Mouse (Mus musculus) lung, postnatal 0 days (tissue): ENCODE measurements around the gene Trak1. TPM values are rescaled to one million over a fixed set of nuclear protein-coding genes. Genes with fewer than 3 reads are reported as not detected.

Source experiments
- ATAC-seq: fragments of 200-750 bp; cut with Nextera tagmentation; 2 replicates; pipeline ENCODE4 v1.8.0; 2017; ENCODE audit warnings: moderate library complexity
- DNase-seq: peaks from one replicate; pipeline ENCODE4 v3.0.0-alpha.2; 2016; ENCODE audit warnings: low spot score
- H3K27ac ChIP-seq: fragments of 300-500 bp; sonication (generic); 2 replicates; pipeline ENCODE4 v1.5.1; 2014; ENCODE audit warnings: antibody characterized with exemption, mild to moderate bottlenecking, low read length, mixed read lengths
- H3K27me3 ChIP-seq: fragments of 300-500 bp; sonication (generic); replicated peaks from 2 replicates; pipeline ENCODE4 v1.6.1; 2014; ENCODE audit warnings: low read length, mixed read lengths; ENCODE audit not compliant: insufficient read depth
- H3K36me3 ChIP-seq: fragments of 300-500 bp; sonication (generic); 2 replicates; pipeline ENCODE4 v1.6.1; 2014; ENCODE audit warnings: low read length, mixed read lengths; ENCODE audit not compliant: insufficient read depth
- H3K4me1 ChIP-seq: fragments of 300-500 bp; sonication (generic); 2 replicates; pipeline ENCODE4 v1.6.1; 2014; ENCODE audit warnings: antibody characterized with exemption, low read depth, low read length, mixed read lengths; ENCODE audit not compliant: insufficient read depth
- H3K4me2 ChIP-seq: fragments of 300-500 bp; sonication (generic); replicated peaks from 2 replicates; pipeline ENCODE4 v1.6.1; 2014; ENCODE audit warnings: low read depth, mild to moderate bottlenecking, low read length, moderate library complexity, mixed read lengths
- H3K4me3 ChIP-seq: fragments of 300-500 bp; sonication (generic); 2 replicates; pipeline ENCODE4 v1.5.1; 2014; ENCODE audit warnings: low read depth, low read length
- H3K9ac ChIP-seq: fragments of 300-500 bp; sonication (generic); replicated peaks from 2 replicates; pipeline ENCODE4 v1.6.1; 2014; ENCODE audit warnings: low read depth, mild to moderate bottlenecking
- H3K9me3 ChIP-seq: fragments of 300-500 bp; sonication (generic); 2 replicates; pipeline ENCODE4 v1.6.1; 2016; ENCODE audit warnings: low read length, mixed read lengths
- CTCF ChIP-seq: IDR thresholded peaks from 2 replicates; pipeline ENCODE4 v1.5.1; 2016; ENCODE audit warnings: antibody characterized with exemption, mild to moderate bottlenecking
- EP300 ChIP-seq: IDR thresholded peaks from 2 replicates; pipeline ENCODE4 v1.6.1; 2016; ENCODE audit warnings: antibody characterized with exemption, mild to moderate bottlenecking, control low read depth
- WGBS: fragments of 180-500 bp; shearing (Covaris S2); extraction: QIAGEN DNeasy Blood & Tissue Kit; methylation state at CpG from one replicate; pipeline ENCODE4 v1.1.7; 2014; 5-methylcytosine and 5-hydroxymethylcytosine counted together
- polyA plus RNA-seq: library from polyadenylated mRNA; unstranded; fragments of >200 nt; fragmentation: Nextera tagmentation; extraction: Ambion mirVana; gene quantifications from 2 replicates; pipeline ENCODE4 v1.2.1, GENCODE M21; 2015

Trak1 gene
- polyA plus RNA-seq, 1 experiment from 2014 or later = 28.6 TPM

- no peak overlapping the region for H3K27ac ChIP-seq
- no peak overlapping the region for H3K4me3 ChIP-seq
- no peak overlapping the region for H3K4me2 ChIP-seq
- no peak for DNase-seq
- no peak for ATAC-seq
- WGBS = 49% methylated on average over 12 of the region's 12 CpGs
- no peaks in the 10 kb centered on the region for H3K27me3 ChIP-seq
- H3K9ac ChIP-seq = no peak overlapping the region
- no peak for TF ChIP-seq EP300
- no peak for TF ChIP-seq CTCF
- H3K36me3 ChIP-seq = 0 out of 2 replicates have a peak, but pooled peaks cover 3% of the 10 kb centered on the region
- H3K4me1 ChIP-seq = peaks cover 16% of the 10 kb centered on the region; the same call in 1 of the 2 replicates
- H3K9me3 ChIP-seq = no peaks in the 10 kb centered on the region
These were observed 69.6 kb downstream of the Trak1 start for GRCm38 (mm10) chr9:121366864-121367245.

- Histone ChIP-seq H3K9me3 (no peaks in the 10 kb centered on the region), H3K4me1 (peaks cover 19% of the 10 kb centered on the region; the same call in 1 of the 2 replicates), H3K4me3 (no peak overlapping the region), H3K36me3 (no peaks in the 10 kb centered on the region), H3K9ac (no peak overlapping the region), H3K27me3 (no peaks in the 10 kb centered on the region), H3K4me2 (no peak overlapping the region), H3K27ac (0 out of 2 replicates have a peak overlapping the region, but pooled peaks have one; percentile 5)
- no peak for ATAC-seq
- 77% methylated on average over 6 of the region's 6 CpGs for WGBS
- no peak for TF ChIP-seq EP300
- TF ChIP-seq CTCF = no peak
- DNase-seq = no peak
These were observed 72.3 kb downstream of the Trak1 start for GRCm38 (mm10) chr9:121369573-121369972.

GRCm38 (mm10) chr9:121371346-121371891, 74.1 kb downstream of the Trak1 start:
- Histone ChIP-seq H3K9me3 (no peaks in the 10 kb centered on the region), H3K4me2 (peak overlapping the region; percentile 51), H3K4me3 (peak overlapping the region; percentile 24; the same call in 1 of the 2 replicates), H3K9ac (peak overlapping the region; percentile 1; the same call in 1 of the 2 replicates), H3K27ac (peak overlapping the region; percentile 80), H3K36me3 (no peaks in the 10 kb centered on the region), H3K27me3 (no peaks in the 10 kb centered on the region), H3K4me1 (peaks cover 19% of the 10 kb centered on the region; the same call in 1 of the 2 replicates)
- peak; percentile 97 for ATAC-seq
- 2% methylated on average over 13 of the region's 18 CpGs for WGBS
- DNase-seq = peak; percentile 98
- TF ChIP-seq EP300 (peak; percentile 81), CTCF (no peak)

- Histone ChIP-seq H3K4me2 (peak overlapping the region; percentile 51), H3K4me1 (peaks cover 19% of the 10 kb centered on the region; the same call in 1 of the 2 replicates), H3K27me3 (no peaks in the 10 kb centered on the region), H3K4me3 (peak overlapping the region; percentile 24; the same call in 1 of the 2 replicates), H3K36me3 (no peaks in the 10 kb centered on the region), H3K27ac (peak overlapping the region; percentile 80), H3K9me3 (no peaks in the 10 kb centered on the region), H3K9ac (no peak overlapping the region)
- 9% methylated on average over 11 of the region's 13 CpGs for WGBS
- ATAC-seq (peak; percentile 66), DNase-seq (no peak)
- no peak for TF ChIP-seq CTCF
- TF ChIP-seq EP300 = no peak; the same call in none of the 2 replicates
These were observed 74.8 kb downstream of the Trak1 start for GRCm38 (mm10) chr9:121371946-121372646.

- TF ChIP-seq EP300 = no peak
- TF ChIP-seq CTCF = no peak
- Histone ChIP-seq H3K36me3 (no peaks in the 10 kb centered on the region), H3K9me3 (no peaks in the 10 kb centered on the region), H3K27ac (no peak overlapping the region), H3K27me3 (no peaks in the 10 kb centered on the region), H3K4me1 (peaks cover 19% of the 10 kb centered on the region; the same call in 1 of the 2 replicates), H3K9ac (no peak overlapping the region), H3K4me3 (no peak overlapping the region), H3K4me2 (no peak overlapping the region)
- ATAC-seq (no peak), DNase-seq (no peak)
- WGBS = 70% methylated on average over 13 of the region's 13 CpGs
These were observed 75.8 kb downstream of the Trak1 start for GRCm38 (mm10) chr9:121373107-121373506.

GRCm38 (mm10) chr9:121373512-121373911, 76.2 kb downstream of the Trak1 start:
- no peak overlapping the region for H3K4me2 ChIP-seq
- H3K4me1 ChIP-seq = peaks cover 19% of the 10 kb centered on the region; the same call in 1 of the 2 replicates
- no peaks in the 10 kb centered on the region for H3K9me3 ChIP-seq
- no peak overlapping the region for H3K9ac ChIP-seq
- H3K4me3 ChIP-seq = no peak overlapping the region
- DNase-seq (no peak), ATAC-seq (no peak)
- no peak overlapping the region for H3K27ac ChIP-seq
- WGBS = 72% methylated on average over 4 of the region's 4 CpGs
- H3K36me3 ChIP-seq = no peaks in the 10 kb centered on the region
- H3K27me3 ChIP-seq = no peaks in the 10 kb centered on the region
- TF ChIP-seq CTCF = no peak
- no peak for TF ChIP-seq EP300
